Mouse (Mus musculus): Measurements from ENCODE around the gene Plaur. TPM values are rescaled to one million over a fixed set of nuclear protein-coding genes. Genes with fewer than 3 reads are reported as not detected.
A peak's percentile ranks its signal among the peaks of the same experiment; 100 is the strongest.

The Plaur gene
- 12.6 and 14.7 TPM in 2 replicates for polyA plus RNA-seq (2014; fragmentation: Nextera tagmentation; extraction: Ambion mirVana)

DNA sequence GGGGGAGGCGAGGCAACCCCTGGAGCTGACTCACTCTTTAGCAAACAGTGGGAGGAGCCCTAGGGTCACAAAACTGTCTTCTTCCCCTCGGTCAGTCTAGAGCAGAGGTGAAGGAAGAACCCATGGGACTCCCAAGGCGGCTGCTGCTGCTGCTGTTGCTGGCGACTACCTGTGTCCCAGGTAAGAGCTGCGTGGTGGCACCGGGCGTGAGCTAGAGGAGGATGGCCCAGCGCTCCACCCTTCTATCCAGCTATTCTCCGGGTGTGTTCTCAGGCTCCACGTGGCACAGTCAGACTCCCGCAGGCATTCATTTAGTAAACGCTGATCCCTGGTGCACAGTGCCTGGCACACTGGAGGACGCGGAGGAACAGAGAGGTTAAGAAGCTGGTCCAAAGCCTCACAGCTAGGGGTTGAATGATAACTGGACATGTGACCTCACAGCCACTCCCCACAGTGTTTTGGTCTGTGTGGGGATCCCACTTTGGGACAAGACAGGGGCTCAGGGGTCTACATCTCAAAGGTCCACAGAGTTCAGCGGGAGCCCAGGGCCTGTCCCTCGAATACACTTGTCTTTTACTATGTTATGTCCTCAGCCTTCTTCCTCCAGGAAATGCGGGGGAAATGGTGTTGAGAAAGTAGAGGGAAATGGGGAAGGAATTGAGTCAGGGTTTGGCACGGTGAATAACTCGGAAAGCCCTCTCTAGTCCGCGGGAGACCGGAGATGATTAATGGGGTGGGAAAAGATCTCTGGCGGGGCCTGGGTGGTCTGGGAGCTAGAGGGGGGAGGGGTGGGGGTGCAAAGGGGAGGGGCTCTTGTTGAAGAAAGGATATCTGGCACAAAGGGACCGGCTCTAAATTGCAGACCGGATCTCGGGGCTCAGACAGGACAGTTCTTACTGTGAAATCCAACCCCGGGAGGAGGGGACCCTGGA lies at the start of gene Plaur:
Plaur (plus strand) TSS at position 97 of the 932 bp plus-strand sequence.
- peak; percentile 57 for ATAC-seq (ENCODE audit: insufficient number of reproducible peaks, insufficient read depth, low FRiP score, low read depth)
- Histone ChIP-seq H3K4me2 (replicated peaks; ENCODE audit: low read depth, low read length) (peak within 1 kb of the TSS; percentile 57), H3K36me3 (ENCODE audit: control insufficient read depth, insufficient read depth, low read length) (no peaks in the 10 kb centered on the region), H3K4me1 (ENCODE audit: control insufficient read depth, insufficient read depth, low read length) (peaks cover 13% of the 10 kb centered on the region; the same call in 1 of the 2 replicates), H3K9ac (replicated peaks; ENCODE audit: low read depth, low read length) (peak within 1 kb of the TSS; percentile 14; the same call in 1 of the 2 replicates), H3K9me3 (ENCODE audit: control insufficient read depth, low read depth, low read length) (no peaks in the 10 kb centered on the region), H3K4me3 (ENCODE audit: low read depth, low read length) (peak within 1 kb of the TSS; percentile 33), H3K27me3 (ENCODE audit: control insufficient read depth, insufficient read depth, low read length) (no peaks in the 10 kb centered on the region), H3K27ac (ENCODE audit: low read length) (peak within 1 kb of the TSS; percentile 62; the same call in 1 of the 2 replicates)
- WGBS = 3% methylated on average over 27 of the region's 27 CpGs

DNA sequence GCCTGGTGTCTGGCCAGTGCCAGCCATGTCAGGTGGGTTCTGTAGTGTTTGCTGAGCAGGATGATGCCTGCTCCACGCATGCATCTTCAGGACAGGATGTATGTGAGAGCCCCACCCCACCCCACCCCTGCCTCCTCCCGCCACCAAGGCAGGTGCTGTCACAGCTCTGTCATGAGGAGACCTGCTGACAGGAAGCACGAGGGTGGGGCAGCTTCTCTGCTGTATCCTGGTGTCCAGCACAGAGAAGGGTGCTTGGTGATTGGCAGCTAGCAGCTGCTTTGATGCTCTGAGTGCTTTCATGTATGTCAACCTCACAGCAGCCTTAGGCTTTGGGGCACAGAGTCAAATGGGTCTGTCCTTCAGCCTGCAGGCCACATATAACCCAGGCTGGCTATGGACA lies 48.7 kb upstream of the Plaur start:
- Histone ChIP-seq H3K27ac (ENCODE audit: low read length) (no peak overlapping the region), H3K9me3 (ENCODE audit: control insufficient read depth, low read depth, low read length) (no peaks in the 10 kb centered on the region), H3K27me3 (ENCODE audit: control insufficient read depth, insufficient read depth, low read length) (no peaks in the 10 kb centered on the region), H3K9ac (replicated peaks; ENCODE audit: low read depth, low read length) (no peak overlapping the region), H3K36me3 (ENCODE audit: control insufficient read depth, insufficient read depth, low read length) (no peaks in the 10 kb centered on the region; the same call in 1 of the 2 replicates), H3K4me3 (ENCODE audit: low read depth, low read length) (no peak overlapping the region), H3K4me2 (replicated peaks; ENCODE audit: low read depth, low read length) (no peak overlapping the region), H3K4me1 (ENCODE audit: control insufficient read depth, insufficient read depth, low read length) (no peaks in the 10 kb centered on the region)
- ATAC-seq (ENCODE audit: insufficient number of reproducible peaks, insufficient read depth, low FRiP score, low read depth) = no peak
- 84% methylated on average over 3 of the region's 3 CpGs for WGBS

DNA sequence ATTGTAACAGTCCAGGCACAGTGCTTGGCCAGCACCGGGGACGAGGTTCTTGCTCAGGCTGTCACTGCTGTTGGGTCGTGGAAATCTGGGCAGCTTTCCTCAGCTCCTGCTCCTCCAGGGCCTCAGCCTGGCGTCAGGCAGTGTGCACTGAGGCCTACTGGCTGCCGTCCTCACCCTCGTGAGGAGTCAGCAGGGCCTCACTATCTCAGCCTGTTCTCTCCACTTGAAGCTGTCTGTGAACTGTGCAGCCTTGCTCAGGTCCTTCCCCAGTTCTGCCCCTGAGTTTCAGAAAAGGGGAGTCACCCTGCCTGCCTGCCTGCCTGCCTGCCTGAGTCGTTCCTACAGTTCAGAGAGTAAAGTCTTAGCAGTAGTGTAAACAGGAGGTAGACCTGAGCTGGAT lies 47.0 kb upstream of the Plaur start:
- Histone ChIP-seq H3K27me3 (ENCODE audit: control insufficient read depth, insufficient read depth, low read length) (no peaks in the 10 kb centered on the region), H3K9me3 (ENCODE audit: control insufficient read depth, low read depth, low read length) (no peaks in the 10 kb centered on the region), H3K4me2 (replicated peaks; ENCODE audit: low read depth, low read length) (no peak overlapping the region), H3K9ac (replicated peaks; ENCODE audit: low read depth, low read length) (no peak overlapping the region), H3K4me3 (ENCODE audit: low read depth, low read length) (no peak overlapping the region), H3K27ac (ENCODE audit: low read length) (no peak overlapping the region), H3K36me3 (ENCODE audit: control insufficient read depth, insufficient read depth, low read length) (no peaks in the 10 kb centered on the region), H3K4me1 (ENCODE audit: control insufficient read depth, insufficient read depth, low read length) (no peaks in the 10 kb centered on the region)
- 73% methylated on average over 7 of the region's 7 CpGs for WGBS
- no peak for ATAC-seq (ENCODE audit: insufficient number of reproducible peaks, insufficient read depth, low FRiP score, low read depth)

DNA sequence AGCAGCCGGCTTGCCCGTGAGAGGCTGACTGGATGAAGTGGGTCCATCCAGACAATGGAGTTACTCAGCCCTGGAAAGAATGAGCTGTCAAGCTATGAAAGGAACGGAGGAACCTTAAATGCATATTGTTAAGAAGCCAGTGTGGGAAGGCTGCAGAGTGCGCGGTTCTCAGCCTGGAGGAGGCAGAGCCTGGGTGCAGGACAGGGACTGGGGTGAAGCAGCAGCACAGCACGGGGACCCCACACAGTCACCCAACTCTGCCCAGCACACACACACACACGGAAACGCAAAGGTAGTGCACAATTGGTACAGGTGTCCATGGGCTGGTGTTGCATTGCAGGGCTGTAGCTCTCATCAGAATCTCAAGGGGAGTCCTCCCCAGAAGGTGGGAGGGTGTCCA lies 42.7 kb upstream of the Plaur start:
- Histone ChIP-seq H3K9ac (replicated peaks; ENCODE audit: low read depth, low read length) (no peak overlapping the region), H3K27ac (ENCODE audit: low read length) (no peak overlapping the region), H3K27me3 (ENCODE audit: control insufficient read depth, insufficient read depth, low read length) (no peaks in the 10 kb centered on the region), H3K36me3 (ENCODE audit: control insufficient read depth, insufficient read depth, low read length) (peaks cover 5% of the 10 kb centered on the region; the same call in 1 of the 2 replicates), H3K4me3 (ENCODE audit: low read depth, low read length) (no peak overlapping the region), H3K4me1 (ENCODE audit: control insufficient read depth, insufficient read depth, low read length) (no peaks in the 10 kb centered on the region), H3K4me2 (replicated peaks; ENCODE audit: low read depth, low read length) (no peak overlapping the region), H3K9me3 (ENCODE audit: control insufficient read depth, low read depth, low read length) (no peaks in the 10 kb centered on the region)
- no peak for ATAC-seq (ENCODE audit: insufficient number of reproducible peaks, insufficient read depth, low FRiP score, low read depth)
- WGBS = 83% methylated on average over 8 of the region's 8 CpGs

DNA sequence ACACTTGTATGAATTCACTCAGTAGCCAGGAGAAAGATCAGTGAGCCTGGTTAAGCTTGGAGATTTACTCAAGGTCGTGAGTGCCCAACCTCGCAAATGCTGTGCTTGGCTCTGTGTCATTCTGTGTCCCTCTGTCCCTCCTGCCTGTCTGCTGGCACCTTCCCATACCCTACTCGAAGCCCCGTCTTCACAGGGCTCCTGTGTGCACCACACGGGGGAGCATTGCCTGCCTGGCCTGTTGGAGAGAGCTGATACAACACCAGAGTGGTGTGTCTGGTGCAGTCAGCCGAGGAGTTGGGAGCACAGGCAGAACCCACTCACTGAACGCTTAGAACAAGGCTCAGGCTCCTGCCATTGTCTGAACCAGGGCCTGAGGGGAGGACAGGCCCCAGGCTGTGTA lies 40.6 kb upstream of the Plaur start:
- no peaks in the 10 kb centered on the region for H3K27me3 ChIP-seq (ENCODE audit: control insufficient read depth, insufficient read depth, low read length)
- ATAC-seq (ENCODE audit: insufficient number of reproducible peaks, insufficient read depth, low FRiP score, low read depth) = no peak
- no peak overlapping the region for H3K9ac ChIP-seq (replicated peaks; ENCODE audit: low read depth, low read length)
- H3K4me1 ChIP-seq (ENCODE audit: control insufficient read depth, insufficient read depth, low read length) = no peaks in the 10 kb centered on the region
- peaks cover 5% of the 10 kb centered on the region; the same call in 1 of the 2 replicates for H3K36me3 ChIP-seq (ENCODE audit: control insufficient read depth, insufficient read depth, low read length)
- H3K9me3 ChIP-seq (ENCODE audit: control insufficient read depth, low read depth, low read length) = no peaks in the 10 kb centered on the region
- no peak overlapping the region for H3K4me3 ChIP-seq (ENCODE audit: low read depth, low read length)
- 75% methylated on average over 7 of the region's 7 CpGs for WGBS
- no peak overlapping the region for H3K4me2 ChIP-seq (replicated peaks; ENCODE audit: low read depth, low read length)
- H3K27ac ChIP-seq (ENCODE audit: low read length) = no peak overlapping the region

DNA sequence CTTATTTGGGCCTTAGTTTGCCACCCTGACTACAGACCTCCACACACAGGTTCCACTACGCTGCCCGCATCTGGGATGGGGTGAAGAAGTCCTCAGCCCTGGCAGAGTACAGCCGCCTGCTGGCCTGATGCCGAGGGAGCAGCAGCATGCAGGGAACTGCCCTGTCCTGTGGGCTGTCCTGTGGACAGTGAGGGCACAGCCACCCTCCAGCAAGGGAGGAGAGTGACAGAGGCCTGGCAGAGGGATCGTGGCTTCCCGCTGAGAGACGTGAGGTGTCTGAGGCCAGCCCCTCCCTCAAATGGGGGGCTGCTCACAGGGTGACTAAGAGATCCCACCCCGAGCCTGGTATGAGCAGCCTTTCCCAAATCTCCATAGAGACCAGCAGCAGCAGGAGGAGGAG lies 40.0 kb upstream of the Plaur start:
- WGBS = 79% methylated on average over 8 of the region's 8 CpGs
- H3K27me3 ChIP-seq (ENCODE audit: control insufficient read depth, insufficient read depth, low read length) = no peaks in the 10 kb centered on the region

DNA sequence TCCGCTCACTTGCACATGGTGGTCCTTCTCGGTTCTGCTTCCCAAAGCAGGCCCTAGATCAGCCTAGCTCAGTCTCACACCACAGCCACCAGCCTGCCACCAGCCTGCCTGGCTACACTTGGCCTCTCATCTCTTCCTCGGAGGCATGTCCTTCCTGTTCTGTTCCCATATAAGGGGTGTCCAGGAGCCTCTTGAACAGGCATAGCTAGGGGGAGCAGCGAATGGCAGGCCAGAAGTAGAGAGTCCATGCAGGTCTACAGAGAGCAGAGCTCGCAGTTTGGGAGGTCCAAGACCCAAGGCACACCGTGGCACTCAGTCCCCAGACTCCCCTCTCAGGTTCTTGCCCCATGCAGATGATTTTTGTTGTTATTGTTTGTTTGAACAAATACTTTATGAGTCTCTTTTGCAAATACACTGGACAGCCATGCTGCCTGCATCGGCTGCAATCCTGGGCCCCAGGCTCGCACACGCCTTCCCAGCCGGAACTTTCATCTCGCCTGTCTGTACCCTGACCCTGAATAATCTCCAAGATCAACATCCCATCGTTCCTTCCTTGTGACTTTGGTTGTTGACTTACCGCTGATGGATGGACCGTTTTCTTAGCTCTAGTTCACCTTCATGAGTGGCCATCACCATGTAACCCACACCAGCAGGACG lies 39.0 kb upstream of the Plaur start:
- ATAC-seq (ENCODE audit: insufficient number of reproducible peaks, insufficient read depth, low FRiP score, low read depth) = no peak
- Histone ChIP-seq H3K9me3 (ENCODE audit: control insufficient read depth, low read depth, low read length) (no peaks in the 10 kb centered on the region), H3K9ac (replicated peaks; ENCODE audit: low read depth, low read length) (no peak overlapping the region), H3K27me3 (ENCODE audit: control insufficient read depth, insufficient read depth, low read length) (no peaks in the 10 kb centered on the region), H3K4me3 (ENCODE audit: low read depth, low read length) (no peak overlapping the region), H3K4me2 (replicated peaks; ENCODE audit: low read depth, low read length) (no peak overlapping the region), H3K4me1 (ENCODE audit: control insufficient read depth, insufficient read depth, low read length) (no peaks in the 10 kb centered on the region), H3K36me3 (ENCODE audit: control insufficient read depth, insufficient read depth, low read length) (peaks cover 5% of the 10 kb centered on the region; the same call in 1 of the 2 replicates), H3K27ac (ENCODE audit: low read length) (no peak overlapping the region)
- WGBS = 74% methylated on average over 15 of the region's 15 CpGs

More for the DNA sequence above, 40.0 kb upstream of the Plaur start:
- Histone ChIP-seq H3K4me2 (replicated peaks; ENCODE audit: low read depth, low read length) (no peak overlapping the region), H3K9ac (replicated peaks; ENCODE audit: low read depth, low read length) (no peak overlapping the region), H3K27ac (ENCODE audit: low read length) (no peak overlapping the region), H3K4me3 (ENCODE audit: low read depth, low read length) (no peak overlapping the region), H3K4me1 (ENCODE audit: control insufficient read depth, insufficient read depth, low read length) (no peaks in the 10 kb centered on the region), H3K9me3 (ENCODE audit: control insufficient read depth, low read depth, low read length) (no peaks in the 10 kb centered on the region), H3K36me3 (ENCODE audit: control insufficient read depth, insufficient read depth, low read length) (peaks cover 5% of the 10 kb centered on the region; the same call in 1 of the 2 replicates)
- no peak for ATAC-seq (ENCODE audit: insufficient number of reproducible peaks, insufficient read depth, low FRiP score, low read depth)

DNA sequence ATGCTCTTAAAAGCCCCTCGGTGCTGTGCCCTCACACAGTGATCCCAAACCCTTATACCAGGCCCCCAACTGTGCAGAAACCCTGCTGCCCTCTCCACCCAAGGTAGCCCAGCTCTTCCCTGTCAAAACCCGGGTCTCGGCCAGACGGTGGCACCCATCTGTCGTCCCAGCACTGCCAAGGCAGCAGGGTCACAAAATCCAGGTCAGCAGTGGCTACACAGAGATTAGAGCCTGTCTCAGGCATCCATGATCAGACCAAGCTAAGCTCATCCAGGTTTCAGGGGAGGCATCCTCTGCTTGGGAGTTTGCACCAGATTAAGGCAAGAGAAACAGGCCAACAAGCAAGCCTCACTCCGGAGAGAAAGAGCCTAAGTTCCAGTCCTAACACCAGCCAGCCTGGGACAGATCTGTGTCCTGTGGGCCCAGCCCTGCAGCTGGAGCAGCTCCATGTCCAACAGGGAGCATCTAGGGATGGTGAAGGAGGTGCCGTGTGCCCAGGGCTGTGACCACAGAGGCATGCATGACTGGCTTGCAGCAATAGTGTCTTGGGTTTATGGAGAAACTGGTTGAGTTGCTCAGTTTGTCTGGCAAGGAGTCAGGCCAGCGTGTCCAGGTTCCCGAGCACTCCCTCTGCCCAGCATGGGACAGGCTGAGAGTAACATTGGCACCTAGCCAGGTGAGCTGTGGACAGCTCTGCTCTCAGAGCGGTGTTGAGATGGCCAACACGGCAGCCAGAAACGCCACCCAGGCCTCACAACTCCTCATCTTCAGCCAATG lies 38.1 kb upstream of the Plaur start:
- no peaks in the 10 kb centered on the region for H3K4me1 ChIP-seq (ENCODE audit: control insufficient read depth, insufficient read depth, low read length)
- no peaks in the 10 kb centered on the region for H3K27me3 ChIP-seq (ENCODE audit: control insufficient read depth, insufficient read depth, low read length)
- no peak overlapping the region for H3K4me3 ChIP-seq (ENCODE audit: low read depth, low read length)
- no peak overlapping the region for H3K27ac ChIP-seq (ENCODE audit: low read length)
- H3K9ac ChIP-seq (replicated peaks; ENCODE audit: low read depth, low read length) = no peak overlapping the region
- no peak overlapping the region for H3K4me2 ChIP-seq (replicated peaks; ENCODE audit: low read depth, low read length)
- no peaks in the 10 kb centered on the region for H3K9me3 ChIP-seq (ENCODE audit: control insufficient read depth, low read depth, low read length)
- whole genome bisulfite sequencing = 78% methylated on average over 12 of the region's 12 CpGs
- no peak for ATAC-seq (ENCODE audit: insufficient number of reproducible peaks, insufficient read depth, low FRiP score, low read depth)
- H3K36me3 ChIP-seq (ENCODE audit: control insufficient read depth, insufficient read depth, low read length) = peaks cover 5% of the 10 kb centered on the region; the same call in 1 of the 2 replicates

Measured in stomach, embryonic 14.5 days (tissue).